Mouse (Mus musculus): Measurements from ENCODE around the gene Blvrb.

DNA sequence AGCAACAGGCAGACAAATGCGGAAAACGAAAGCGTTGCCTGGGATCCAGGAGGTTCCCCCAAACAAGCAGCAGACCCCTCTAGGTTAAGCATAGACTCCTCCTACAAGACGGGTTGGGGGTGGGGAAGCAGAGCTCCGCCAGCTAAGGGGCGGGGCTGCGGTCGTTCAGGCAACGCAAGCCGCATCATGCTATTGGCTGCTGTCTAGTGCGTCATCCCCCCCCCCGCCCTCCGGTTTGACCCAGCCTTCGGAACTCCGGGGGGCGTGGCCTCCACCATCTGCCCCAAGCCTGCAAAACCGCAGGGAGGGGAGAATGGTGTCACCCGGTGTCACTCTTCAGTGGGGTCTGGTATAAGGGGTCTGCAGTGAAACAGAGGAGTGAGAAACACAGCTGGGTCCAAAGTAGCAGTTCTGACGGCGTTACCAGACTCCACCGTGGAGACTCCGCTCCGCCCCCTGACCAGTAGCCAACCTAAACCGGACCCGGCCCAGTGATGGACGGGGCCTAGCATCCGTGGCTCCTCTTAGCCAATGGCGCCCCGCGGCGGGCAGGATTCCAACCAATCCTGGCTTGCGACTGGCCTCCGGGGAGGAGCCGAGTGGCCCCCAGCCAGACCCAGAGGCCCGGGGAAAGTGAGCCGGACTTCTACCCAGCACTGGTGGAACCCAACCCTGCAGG, 25.5 kb downstream of the Blvrb start, which contains the start of gene Sertad3:
- TF ChIP-seq CTCF (IDR thresholded peaks at IDR 0.05; ENCODE audit: borderline replicate concordance, insufficient read depth, low read depth, low read length) (no peak), POLR2A (IDR thresholded peaks at IDR 0.05; ENCODE audit: borderline replicate concordance, insufficient read depth, low read length) (peak; percentile 50; the same call in 1 of the 2 replicates)

Data from cerebellum, adult 2 months (tissue).